Mouse (Mus musculus) C2C12 (cell line): ENCODE data around the gene Foxn1. TPM values are rescaled to one million over a fixed set of nuclear protein-coding genes. Genes with fewer than 3 reads are reported as not detected.

ENCODE experiments used
- H3K27me3 ChIP-seq: one replicate; pipeline ENCODE4 v1.6.1; 2011; ENCODE audit not compliant: control insufficient read depth, insufficient read depth, insufficient read length
- H3K36me3 ChIP-seq: one replicate; pipeline ENCODE4 v1.6.1; 2011; ENCODE audit not compliant: control insufficient read depth, insufficient read depth
- H3K4me3 ChIP-seq: one replicate; pipeline ENCODE4 v1.5.1; 2011; ENCODE audit warnings: mild to moderate bottlenecking, control low read depth; ENCODE audit not compliant: poor library complexity, insufficient read depth, severe bottlenecking
- H3K79me2 ChIP-seq: one replicate; pipeline ENCODE4 v1.6.1; 2011; ENCODE audit not compliant: control insufficient read depth, insufficient read depth
- H3K79me3 ChIP-seq: one replicate; pipeline ENCODE4 v1.6.1; 2011; ENCODE audit warnings: low read depth, control low read depth
- H3ac ChIP-seq: one replicate; pipeline ENCODE3; 2011; ENCODE audit warnings: low read depth; ENCODE audit not compliant: control insufficient read depth, insufficient read length
- CEBPB ChIP-seq: IDR thresholded peaks from one replicate; pipeline ENCODE4 v1.6.1; 2011; ENCODE audit warnings: low read depth, mild to moderate bottlenecking, control low read depth, moderate library complexity
- CTCF ChIP-seq: IDR thresholded peaks from one replicate; pipeline ENCODE4 v1.5.1; 2011; ENCODE audit not compliant: control insufficient read depth, insufficient read depth, insufficient read length
- FOSL1 ChIP-seq: IDR thresholded peaks from one replicate; pipeline ENCODE4 v1.8.0; 2011; ENCODE audit warnings: mild to moderate bottlenecking, low read length; ENCODE audit not compliant: poor library complexity, insufficient read depth, severe bottlenecking
- MAX ChIP-seq: IDR thresholded peaks from one replicate; pipeline ENCODE4 v1.6.1; 2011; ENCODE audit warnings: mild to moderate bottlenecking, control low read depth
- MYOD1 ChIP-seq: IDR thresholded peaks from one replicate; pipeline ENCODE4 v1.6.1; 2011; ENCODE audit warnings: low read depth; ENCODE audit not compliant: control insufficient read depth, insufficient read length
- MYOG ChIP-seq: IDR thresholded peaks from one replicate; pipeline ENCODE4 v1.6.1; 2011; ENCODE audit not compliant: control insufficient read depth, insufficient read length; ENCODE audit errors: extremely low read depth
- USF1 ChIP-seq: IDR thresholded peaks from one replicate; pipeline ENCODE4 v1.6.1; 2011; ENCODE audit warnings: low read depth, mild to moderate bottlenecking, control low read depth, moderate library complexity
- long read RNA-seq, 2 experiments: library from polyadenylated mRNA; unstranded; transcript quantifications; one replicate each; pipeline ENCODE4 v2.0.0; 2019 to 2020
- polyA plus RNA-seq: library from polyadenylated mRNA; unstranded; fragments of >200 nt; fragmentation: generic; extraction: Trizol; gene quantifications from one replicate; pipeline ENCODE4 v1.2.1, GENCODE M21; 2012; ENCODE audit warnings: missing spikeins

Gene Foxn1
- 0.39 TPM for polyA plus RNA-seq
- long read RNA-seq, experiment 1: 0 reads
- long read RNA-seq, experiment 2: 0 reads

GRCm38 (mm10) chr11:78386508-78387043 lies at the start of gene Foxn1:
Foxn1 (minus strand) TSS chr11:78386558.
- H3K27me3 ChIP-seq: no peaks in the 10 kb centered on the region
- no peak within 1 kb of the TSS for H3ac ChIP-seq
- H3K4me3 ChIP-seq: no peak within 1 kb of the TSS
- H3K79me2 ChIP-seq: no peaks in the 10 kb centered on the region
- no peaks in the 10 kb centered on the region for H3K36me3 ChIP-seq
- no peak for TF ChIP-seq MYOG
- no peak for TF ChIP-seq MYOD1
- no peaks in the 10 kb centered on the region for H3K79me3 ChIP-seq

- Histone ChIP-seq H3K79me3 (no peaks in the 10 kb centered on the region), H3K4me3 (no peak overlapping the region), H3K36me3 (no peaks in the 10 kb centered on the region), H3K27me3 (no peaks in the 10 kb centered on the region), H3K79me2 (no peaks in the 10 kb centered on the region), H3ac (no peak overlapping the region)
- TF ChIP-seq FOSL1 (no peak), CTCF (peak; percentile 7), USF1 (no peak), MYOG (no peak), CEBPB (no peak)
Observed at GRCm38 (mm10) chr11:78435776-78436349, 49.5 kb upstream of the Foxn1 start.

GRCm38 (mm10) chr11:78434052-78434451 lies 47.7 kb upstream of the Foxn1 start:
- no peaks in the 10 kb centered on the region for H3K27me3 ChIP-seq

GRCm38 (mm10) chr11:78431176-78431575 lies 44.8 kb upstream of the Foxn1 start:
- Histone ChIP-seq H3K79me3 (no peaks in the 10 kb centered on the region), H3K79me2 (no peaks in the 10 kb centered on the region), H3K27me3 (no peaks in the 10 kb centered on the region), H3K4me3 (no peak overlapping the region), H3ac (no peak overlapping the region), H3K36me3 (no peaks in the 10 kb centered on the region)
- TF ChIP-seq MYOG (no peak), FOSL1 (no peak), MYOD1 (no peak)

More at GRCm38 (mm10) chr11:78434052-78434451, 47.7 kb upstream of the Foxn1 start:
- no peaks in the 10 kb centered on the region for H3K79me3 ChIP-seq
- no peaks in the 10 kb centered on the region for H3K79me2 ChIP-seq
- no peaks in the 10 kb centered on the region for H3K36me3 ChIP-seq
- H3K4me3 ChIP-seq: no peak overlapping the region
- TF ChIP-seq CTCF: no peak
- TF ChIP-seq MYOD1: no peak
- no peak for TF ChIP-seq CEBPB
- no peak for TF ChIP-seq USF1
- no peak for TF ChIP-seq MYOG
- TF ChIP-seq MAX: no peak
- TF ChIP-seq FOSL1: no peak
- no peak overlapping the region for H3ac ChIP-seq

- no peak overlapping the region for H3ac ChIP-seq
Observed at GRCm38 (mm10) chr11:78430195-78430878, 44.0 kb upstream of the Foxn1 start.

GRCm38 (mm10) chr11:78428309-78428708 lies 42.0 kb upstream of the Foxn1 start:
- Histone ChIP-seq H3K79me2 (no peaks in the 10 kb centered on the region), H3ac (no peak overlapping the region), H3K36me3 (no peaks in the 10 kb centered on the region), H3K79me3 (no peaks in the 10 kb centered on the region), H3K27me3 (no peaks in the 10 kb centered on the region), H3K4me3 (no peak overlapping the region)
- TF ChIP-seq CTCF: no peak
- no peak for TF ChIP-seq USF1
- TF ChIP-seq CEBPB: no peak
- TF ChIP-seq MYOD1: no peak

More at GRCm38 (mm10) chr11:78430195-78430878, 44.0 kb upstream of the Foxn1 start:
- TF ChIP-seq MAX (no peak), CEBPB (no peak), CTCF (no peak)
- H3K36me3 ChIP-seq: no peaks in the 10 kb centered on the region
- H3K79me2 ChIP-seq: no peaks in the 10 kb centered on the region
- H3K4me3 ChIP-seq: no peak overlapping the region
- no peaks in the 10 kb centered on the region for H3K27me3 ChIP-seq
- no peaks in the 10 kb centered on the region for H3K79me3 ChIP-seq
